Mouse (Mus musculus) embryonic facial prominence, embryonic 13.5 days (tissue): ENCODE results near the gene 0610012G03Rik. TPM values are rescaled to one million over a fixed set of nuclear protein-coding genes. Genes with fewer than 3 reads are reported as not detected.

Source experiments
- ATAC-seq: fragments of 200-750 bp; cut with Nextera tagmentation; 2 replicates; pipeline ENCODE4 v1.8.0; 2017; ENCODE audit warnings: low read depth; ENCODE audit not compliant: insufficient number of reproducible peaks, insufficient read depth, low FRiP score, low TSS enrichment
- H3K27ac ChIP-seq: fragments of 300-500 bp; sonication (generic); 2 replicates; pipeline ENCODE4 v1.5.1; 2015; ENCODE audit warnings: moderate library complexity, mild to moderate bottlenecking, inconsistent platforms
- H3K27me3 ChIP-seq: fragments of 300-500 bp; sonication (generic); 2 replicates; pipeline ENCODE4 v1.6.1; 2015; ENCODE audit warnings: mild to moderate bottlenecking, inconsistent platforms
- H3K36me3 ChIP-seq: fragments of 300-500 bp; sonication (generic); 2 replicates; pipeline ENCODE4 v1.6.1; 2015; ENCODE audit warnings: mild to moderate bottlenecking, inconsistent platforms
- H3K4me1 ChIP-seq: fragments of 300-500 bp; sonication (generic); 2 replicates; pipeline ENCODE4 v1.6.1; 2015; ENCODE audit warnings: inconsistent platforms
- H3K4me2 ChIP-seq: fragments of 300-500 bp; sonication (generic); 2 replicates; pipeline ENCODE4 v1.6.1; 2015; ENCODE audit warnings: moderate library complexity, mild to moderate bottlenecking, inconsistent platforms
- H3K4me3 ChIP-seq: fragments of 300-500 bp; sonication (generic); 2 replicates; pipeline ENCODE4 v1.5.1; 2015; ENCODE audit warnings: mild to moderate bottlenecking, inconsistent platforms
- H3K9ac ChIP-seq: fragments of 300-500 bp; sonication (generic); 2 replicates; pipeline ENCODE4 v1.6.1; 2015; ENCODE audit warnings: mild to moderate bottlenecking, inconsistent platforms
- H3K9me3 ChIP-seq: fragments of 300-500 bp; sonication (generic); 2 replicates; pipeline ENCODE4 v1.6.1; 2016; ENCODE audit warnings: inconsistent platforms
- WGBS: fragments of 180-500 bp; shearing (Covaris S2); methylation state at CpG from one replicate; pipeline ENCODE4 v1.1.7; 2015; ENCODE audit warnings: mixed read lengths; 5-methylcytosine and 5-hydroxymethylcytosine counted together
- polyA plus RNA-seq: library from polyadenylated mRNA; unstranded; fragments of >200 nt; fragmentation: Nextera tagmentation; extraction: Ambion mirVana; gene quantifications from 2 replicates; pipeline ENCODE4 v1.2.1, GENCODE M21; 2015

0610012G03Rik gene
- polyA plus RNA-seq, 1 experiment from 2014 or later: 89.1 TPM

GRCm38 (mm10) chr16:31945372-31945771 lies 2.9 kb downstream of the 0610012G03Rik start:
- Histone ChIP-seq H3K4me2 (no peak overlapping the region), H3K27ac (no peak overlapping the region), H3K4me3 (no peak overlapping the region), H3K36me3 (peaks cover 20% of the 10 kb centered on the region), H3K4me1 (peaks cover 33% of the 10 kb centered on the region), H3K27me3 (no peaks in the 10 kb centered on the region), H3K9me3 (no peaks in the 10 kb centered on the region), H3K9ac (no peak overlapping the region)
- WGBS: 91% methylated on average over 6 of the region's 6 CpGs
- no peak for ATAC-seq

DNA sequence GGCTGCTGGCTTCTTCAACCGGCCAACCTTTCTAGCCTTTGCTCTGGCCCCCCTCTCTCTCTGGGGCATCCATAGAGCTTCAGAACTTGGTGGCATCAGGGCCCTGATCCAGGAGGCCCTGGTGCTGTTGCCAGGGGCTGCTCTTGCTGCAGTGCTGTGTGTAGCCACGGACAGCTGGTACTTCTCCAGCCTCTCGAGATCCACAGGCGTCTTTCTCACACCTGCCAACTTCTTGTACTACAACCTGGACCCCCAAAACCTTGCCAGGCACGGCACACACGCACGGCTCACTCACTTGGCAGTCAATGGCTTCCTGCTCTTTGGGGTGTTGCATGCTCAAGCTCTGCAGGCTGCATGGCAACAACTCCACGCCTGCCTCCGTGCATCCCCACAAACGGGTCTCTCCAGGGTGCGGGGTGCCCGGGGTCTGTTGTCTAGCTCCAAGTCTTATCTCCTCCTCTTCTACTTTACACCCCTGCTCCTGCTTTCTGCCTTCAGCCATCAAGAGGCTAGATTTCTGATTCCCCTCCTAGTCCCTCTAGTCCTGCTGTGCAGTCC lies 3.5 kb downstream of the 0610012G03Rik start:
- H3K36me3 ChIP-seq: peaks cover 14% of the 10 kb centered on the region; the same call in 1 of the 2 replicates
- H3K27ac ChIP-seq: no peak overlapping the region
- no peaks in the 10 kb centered on the region for H3K9me3 ChIP-seq
- no peak for ATAC-seq
- 0 out of 2 replicates have a peak overlapping the region, but pooled peaks have one; percentile 11 for H3K9ac ChIP-seq
- 89% methylated on average over 12 of the region's 12 CpGs for WGBS
- peaks cover 31% of the 10 kb centered on the region for H3K4me1 ChIP-seq
- H3K27me3 ChIP-seq: no peaks in the 10 kb centered on the region
- no peak overlapping the region for H3K4me3 ChIP-seq
- no peak overlapping the region for H3K4me2 ChIP-seq

- no peak for ATAC-seq
Measured at GRCm38 (mm10) chr16:31943980-31944379, 4.3 kb downstream of the 0610012G03Rik start.

GRCm38 (mm10) chr16:31940586-31940985 lies 7.7 kb downstream of the 0610012G03Rik start:
- H3K9me3 ChIP-seq: no peaks in the 10 kb centered on the region
- 67% methylated on average over 2 of the region's 2 CpGs for WGBS
- H3K27ac ChIP-seq: no peak overlapping the region
- H3K4me3 ChIP-seq: no peak overlapping the region
- H3K27me3 ChIP-seq: peaks cover 22% of the 10 kb centered on the region
- ATAC-seq: no peak
- no peak overlapping the region for H3K4me2 ChIP-seq
- no peak overlapping the region for H3K9ac ChIP-seq
- H3K36me3 ChIP-seq: peaks cover 14% of the 10 kb centered on the region; the same call in 1 of the 2 replicates
- H3K4me1 ChIP-seq: peaks cover 8% of the 10 kb centered on the region

More at GRCm38 (mm10) chr16:31943980-31944379, 4.3 kb downstream of the 0610012G03Rik start:
- Histone ChIP-seq H3K4me1 (peaks cover 23% of the 10 kb centered on the region), H3K4me3 (no peak overlapping the region), H3K9me3 (no peaks in the 10 kb centered on the region), H3K27ac (no peak overlapping the region), H3K27me3 (no peaks in the 10 kb centered on the region), H3K36me3 (peaks cover 14% of the 10 kb centered on the region; the same call in 1 of the 2 replicates), H3K4me2 (no peak overlapping the region), H3K9ac (no peak overlapping the region)
- WGBS: 4% methylated on average over 10 of the region's 10 CpGs

DNA sequence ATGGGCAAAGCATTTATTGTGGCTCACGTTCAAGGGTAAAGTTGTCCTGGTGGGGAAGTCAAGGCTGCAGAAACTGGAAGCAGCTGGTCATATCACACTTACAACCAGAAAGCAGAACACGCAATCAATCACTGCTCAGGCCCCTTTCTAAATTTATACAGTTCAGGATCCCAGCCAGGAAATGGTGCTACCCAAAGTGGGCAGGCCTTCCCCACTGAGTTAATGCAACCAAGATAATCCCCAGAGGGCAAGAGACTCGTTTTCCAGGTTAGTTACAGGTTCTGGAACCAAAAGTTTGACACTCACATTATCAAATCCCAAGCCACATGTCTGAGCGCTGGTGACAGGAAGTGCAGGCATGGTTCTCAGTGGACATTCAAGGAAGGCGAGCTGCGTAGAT lies 9.4 kb downstream of the 0610012G03Rik start:
- H3K4me1 ChIP-seq: peaks cover 19% of the 10 kb centered on the region
- WGBS: 70% methylated on average over 6 of the region's 6 CpGs
- no peak overlapping the region for H3K27ac ChIP-seq
- ATAC-seq: no peak
- peaks cover 39% of the 10 kb centered on the region for H3K27me3 ChIP-seq
- H3K4me2 ChIP-seq: no peak overlapping the region
- no peaks in the 10 kb centered on the region for H3K9me3 ChIP-seq
- H3K4me3 ChIP-seq: no peak overlapping the region
- H3K36me3 ChIP-seq: no peaks in the 10 kb centered on the region
- no peak overlapping the region for H3K9ac ChIP-seq

DNA sequence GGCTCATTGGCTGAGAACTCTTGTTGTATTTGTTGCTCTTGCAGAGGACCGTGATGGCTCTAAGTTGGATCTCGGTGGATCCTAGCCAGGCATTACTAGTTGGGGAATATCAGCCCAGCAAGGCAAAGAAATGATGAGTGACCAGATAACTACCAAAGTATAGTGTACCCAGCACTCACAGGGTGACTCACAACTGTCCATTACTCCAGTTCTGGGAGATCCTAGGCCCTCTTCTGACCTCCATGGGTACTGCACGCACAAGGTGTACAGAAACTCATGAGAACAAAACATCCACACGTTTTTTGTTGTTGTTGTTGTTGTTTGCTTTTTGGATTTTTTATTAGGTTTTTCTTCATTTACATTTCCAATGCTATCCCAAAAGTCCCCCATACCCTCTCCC lies 11.7 kb downstream of the 0610012G03Rik start:
- no peak overlapping the region for H3K4me2 ChIP-seq
- ATAC-seq: no peak
- H3K27me3 ChIP-seq: peaks cover 50% of the 10 kb centered on the region
- whole genome bisulfite sequencing: 84% methylated on average over 4 of the region's 4 CpGs
- H3K36me3 ChIP-seq: no peaks in the 10 kb centered on the region
- no peak overlapping the region for H3K4me3 ChIP-seq
- H3K9ac ChIP-seq: no peak overlapping the region
- H3K4me1 ChIP-seq: peaks cover 28% of the 10 kb centered on the region
- no peaks in the 10 kb centered on the region for H3K9me3 ChIP-seq
- no peak overlapping the region for H3K27ac ChIP-seq

- no peak for ATAC-seq
- H3K4me1 ChIP-seq: peaks cover 28% of the 10 kb centered on the region
- H3K27ac ChIP-seq: no peak overlapping the region
Measured at GRCm38 (mm10) chr16:31935091-31935979, 13.0 kb downstream of the 0610012G03Rik start.

DNA sequence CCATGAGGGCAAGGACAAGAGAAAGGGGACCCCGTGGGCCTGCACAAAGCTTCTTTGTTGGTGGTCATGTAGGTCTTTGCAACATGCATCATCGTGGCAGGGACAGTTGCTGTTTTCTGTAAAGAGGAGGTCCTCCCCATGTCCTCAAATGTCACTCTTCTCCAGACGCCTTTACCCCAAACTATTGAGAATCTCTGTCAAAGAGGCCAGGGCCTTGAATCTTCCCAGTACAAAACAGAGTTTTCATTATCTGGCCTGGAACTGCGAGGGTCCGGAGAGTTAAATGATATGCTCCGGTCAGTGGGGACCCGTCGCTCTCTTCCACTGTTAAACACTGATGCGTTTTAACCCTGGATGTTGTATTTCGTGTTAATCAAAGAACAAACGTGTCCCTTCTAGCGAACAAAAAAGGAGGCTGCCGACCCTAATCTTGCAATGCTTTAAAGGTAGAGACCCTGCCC lies 13.7 kb downstream of the 0610012G03Rik start:
- peaks cover 50% of the 10 kb centered on the region for H3K27me3 ChIP-seq
- peak overlapping the region; percentile 54; the same call in 1 of the 2 replicates for H3K9ac ChIP-seq
- WGBS: 15% methylated on average over 13 of the region's 13 CpGs
- H3K4me3 ChIP-seq: peak overlapping the region; percentile 55
- ATAC-seq: no peak
- peak overlapping the region; percentile 63 for H3K4me2 ChIP-seq
- no peak overlapping the region for H3K27ac ChIP-seq
- no peaks in the 10 kb centered on the region for H3K36me3 ChIP-seq
- no peaks in the 10 kb centered on the region for H3K9me3 ChIP-seq
- peaks cover 28% of the 10 kb centered on the region for H3K4me1 ChIP-seq

More at GRCm38 (mm10) chr16:31935091-31935979, 13.0 kb downstream of the 0610012G03Rik start:
- peak overlapping the region; percentile 54; the same call in 1 of the 2 replicates for H3K9ac ChIP-seq
- 2% methylated on average over 36 of the region's 36 CpGs for WGBS
- H3K27me3 ChIP-seq: peaks cover 50% of the 10 kb centered on the region
- no peaks in the 10 kb centered on the region for H3K36me3 ChIP-seq
- H3K9me3 ChIP-seq: no peaks in the 10 kb centered on the region
- H3K4me2 ChIP-seq: peak overlapping the region; percentile 63
- peak overlapping the region; percentile 37 for H3K4me3 ChIP-seq

DNA sequence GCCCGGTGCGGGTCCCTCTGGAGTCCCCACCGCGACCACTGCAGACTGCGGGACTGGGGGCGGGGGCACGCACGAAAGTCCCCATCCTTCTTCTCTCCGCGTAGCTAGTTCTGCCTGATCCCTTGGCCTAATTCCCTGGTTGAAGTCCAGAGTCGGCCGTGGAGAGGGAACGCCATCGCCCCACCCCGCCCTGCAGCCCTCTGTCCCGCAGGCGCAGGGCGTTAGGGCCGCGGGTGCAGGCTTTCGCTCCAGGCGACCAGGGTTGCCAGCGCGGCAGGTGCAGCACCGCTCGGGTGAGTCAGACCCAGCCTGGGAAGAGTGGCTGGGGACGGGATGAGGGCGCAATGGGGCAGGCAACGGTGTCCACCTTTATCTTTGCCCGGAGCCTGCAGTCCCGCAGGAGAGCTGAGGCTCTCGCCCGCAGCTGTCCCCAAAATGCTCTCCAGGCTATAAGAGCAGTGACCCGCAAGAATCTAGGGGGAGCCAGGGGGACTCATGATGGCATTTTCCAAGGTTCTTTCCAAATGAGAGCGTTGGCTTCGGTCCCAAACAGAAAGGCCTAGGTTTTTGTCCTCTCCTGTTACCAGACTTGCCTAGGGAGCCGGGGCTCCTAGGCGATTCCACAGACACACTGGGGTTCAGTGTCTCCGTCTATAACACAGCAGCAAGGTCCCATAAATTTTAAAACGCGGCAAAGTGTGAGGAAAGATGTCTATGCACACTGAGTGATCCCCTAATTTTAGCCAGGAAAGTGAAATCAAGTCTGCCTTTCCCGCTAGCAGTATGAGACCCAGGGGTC lies 14.3 kb downstream of the 0610012G03Rik start, which contains the start of gene Pigz:
Pigz (plus strand) TSS at position 101 of the 799 bp plus-strand sequence.
- ATAC-seq: no peak

DNA sequence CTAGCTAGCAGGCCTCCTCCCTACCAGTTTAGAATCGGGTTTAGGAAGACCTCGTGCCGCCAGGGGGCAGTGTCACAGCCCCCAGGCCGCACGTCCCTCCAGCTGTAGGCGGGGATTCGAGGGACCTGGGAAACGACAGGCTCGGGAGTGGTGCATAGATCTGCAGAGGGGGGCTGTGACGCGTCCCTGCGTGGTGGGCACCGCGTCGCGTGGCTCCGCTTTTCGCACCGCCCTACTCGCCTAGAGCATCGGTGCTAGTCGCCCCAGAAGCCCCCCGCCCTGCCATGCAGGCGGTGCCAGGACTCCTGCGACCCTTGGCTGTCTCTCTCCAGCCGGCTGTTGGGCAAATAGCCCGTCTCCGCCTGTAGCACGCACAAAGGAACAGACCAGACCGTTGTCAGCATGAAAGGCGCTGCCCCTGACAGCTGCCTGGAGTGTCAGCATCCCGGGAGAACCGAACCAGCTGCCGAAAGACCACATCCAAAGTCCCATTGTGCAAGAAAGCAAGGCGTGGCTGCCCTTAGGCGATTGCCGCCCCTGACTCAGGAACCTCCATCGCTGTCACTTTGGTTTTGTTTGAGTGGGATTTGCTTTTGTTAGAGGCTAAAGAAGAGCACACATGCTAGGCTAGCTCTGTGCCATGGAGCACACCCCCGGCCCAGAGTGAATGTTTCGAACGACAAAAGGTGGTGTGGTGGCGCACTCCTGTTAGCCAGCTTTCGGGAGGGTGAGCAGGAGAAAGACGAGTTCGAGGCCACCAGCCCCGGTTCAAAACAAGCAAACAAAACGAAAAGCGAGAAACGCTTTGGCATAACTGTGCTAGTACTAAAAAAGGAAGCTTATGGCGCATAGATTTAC lies 15.2 kb downstream of the 0610012G03Rik start:
- H3K27me3 ChIP-seq: peaks cover 50% of the 10 kb centered on the region

More for the DNA sequence above, 14.3 kb downstream of the 0610012G03Rik start, which contains the start of gene Pigz:
- Histone ChIP-seq H3K27me3 (peaks cover 50% of the 10 kb centered on the region), H3K36me3 (no peaks in the 10 kb centered on the region), H3K9me3 (no peaks in the 10 kb centered on the region), H3K27ac (0 out of 2 replicates have a peak within 1 kb of the TSS, but pooled peaks have one; percentile 34), H3K9ac (peak within 1 kb of the TSS; percentile 72), H3K4me3 (peak within 1 kb of the TSS; percentile 55), H3K4me2 (peak within 1 kb of the TSS; percentile 94), H3K4me1 (peaks cover 28% of the 10 kb centered on the region)
- 6% methylated on average over 42 of the region's 42 CpGs for WGBS

More for the DNA sequence above, 15.2 kb downstream of the 0610012G03Rik start:
- ATAC-seq: peak; percentile 82
- peak overlapping the region; percentile 72 for H3K9ac ChIP-seq
- no peaks in the 10 kb centered on the region for H3K36me3 ChIP-seq
- 0 out of 2 replicates have a peak overlapping the region, but pooled peaks have one; percentile 34 for H3K27ac ChIP-seq
- no peaks in the 10 kb centered on the region for H3K9me3 ChIP-seq
- under 1% methylated on average over 50 of the region's 50 CpGs for WGBS
- peaks cover 28% of the 10 kb centered on the region for H3K4me1 ChIP-seq
- peak overlapping the region; percentile 55 for H3K4me3 ChIP-seq
- peak overlapping the region; percentile 94 for H3K4me2 ChIP-seq
